Mouse (Mus musculus) left cerebral cortex, adult 2 months (tissue): ENCODE measurements at regions not wholly inside any gene's neighbourhood (a gene's known extent, or its start where the extent isn't known, plus 50 kb on each side); places are given as distances from the start of the nearest gene placed in this dataset.
A peak's percentile ranks its signal among the peaks of the same experiment; 100 is the strongest.

Source experiments
- DNase-seq, 2 experiments: peaks; one replicate each; pipeline ENCODE4 v3.0.0; 2021 to 2022; ENCODE audit warnings: low spot score in 2 of 2, mixed read lengths in 1 of 2; ENCODE audit errors: extremely low spot score in 1 of 2
- H3K27ac ChIP-seq: fragments of 200-600 bp; 2 replicates; pipeline ENCODE4 v1.8.1; 2022
- H3K4me3 ChIP-seq: fragments of 200-600 bp; 2 replicates; pipeline ENCODE4 v1.8.1; 2022
- CTCF ChIP-seq: fragments of 200-600 bp; IDR thresholded peaks from 2 replicates; pipeline ENCODE4 v1.8.1; 2022; ENCODE audit warnings: antibody characterized with exemption, mild to moderate bottlenecking, moderate library complexity
- intact Hi-C: fragments of 180-260 bp; cut with DNase I; formaldehyde crosslinking; loops from one replicate; pipeline ENCODE4 v1.15.1; 2025

DNA sequence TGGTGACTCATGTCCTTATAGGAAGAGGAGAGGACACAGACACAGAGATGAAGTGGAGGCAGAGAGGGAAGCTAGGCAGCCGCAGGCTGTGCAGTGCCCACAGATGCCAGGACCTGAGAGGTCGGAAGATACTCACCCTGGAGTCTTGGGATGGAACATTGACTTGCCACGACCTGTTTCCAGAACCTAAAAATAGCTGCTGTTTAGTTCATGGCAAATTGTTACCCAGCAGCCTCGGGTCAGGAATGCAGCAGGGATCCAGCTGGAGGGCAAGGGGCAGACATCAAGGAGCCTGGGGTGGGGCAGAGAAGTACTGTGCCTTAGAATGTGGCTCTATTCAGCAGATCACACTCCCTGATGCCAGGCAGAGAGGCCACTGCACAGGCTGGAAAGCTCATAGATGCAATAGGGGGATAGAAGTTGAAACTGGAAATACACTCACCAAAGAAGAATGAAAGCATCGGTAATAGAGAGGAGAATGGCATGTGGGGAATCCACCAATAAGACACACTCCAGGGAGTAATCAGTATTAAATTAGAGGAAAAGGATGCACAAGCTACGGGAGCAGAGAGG lies 75.1 kb upstream of the Hdac4 start:
- no peak for TF ChIP-seq CTCF
- intact Hi-C loops = no loop called here
- Histone ChIP-seq H3K4me3 (no peak overlapping the region), H3K27ac (no peak overlapping the region)
- no peak for DNase-seq

DNA sequence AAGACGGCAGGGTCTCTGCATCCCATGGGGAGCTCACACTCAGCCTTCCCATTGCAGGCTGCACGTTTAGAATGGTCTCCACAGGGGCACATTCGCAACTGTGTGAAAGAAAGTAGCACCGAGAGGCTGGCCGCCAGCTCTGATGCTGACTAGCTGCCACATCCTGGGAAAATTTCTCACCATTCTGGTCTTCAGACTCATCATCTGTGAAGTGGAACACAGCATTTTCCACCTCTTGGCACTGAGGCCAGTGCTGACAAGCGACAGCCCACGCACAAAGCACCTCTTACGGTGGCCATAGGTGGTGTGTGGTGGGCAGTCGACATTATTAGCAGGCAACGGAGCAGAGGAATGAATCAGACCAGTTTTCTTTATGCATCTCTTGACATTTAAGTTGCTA lies 74.0 kb upstream of the Hdac4 start:
- peak in 1 of 2 experiments; percentile 62 for DNase-seq
- Histone ChIP-seq H3K4me3 (no peak overlapping the region), H3K27ac (no peak overlapping the region)
- intact Hi-C loops = no loop called here
- no peak for TF ChIP-seq CTCF

DNA sequence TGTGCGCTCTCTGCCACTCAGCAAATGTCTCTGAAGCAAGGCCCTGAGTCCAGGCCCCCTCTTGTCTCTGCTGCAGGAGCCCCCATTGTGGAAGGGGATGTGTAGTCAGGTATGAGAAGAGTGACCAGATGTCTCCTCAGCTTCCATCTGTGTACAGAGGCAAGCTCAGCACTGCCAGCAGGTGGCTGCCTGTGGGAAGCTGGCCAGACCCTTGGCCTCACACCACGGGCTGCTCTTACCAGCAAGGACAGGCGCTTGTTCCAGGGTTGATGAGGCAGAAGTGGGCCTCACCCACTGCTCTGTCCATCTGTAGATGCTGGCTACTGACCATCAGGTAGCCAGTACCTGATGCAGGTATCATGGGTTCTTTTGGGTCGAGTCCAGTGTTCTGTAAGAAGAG lies 69.4 kb upstream of the Hdac4 start:
- intact Hi-C loops = no loop called here
- Histone ChIP-seq H3K27ac (no peak overlapping the region), H3K4me3 (no peak overlapping the region)
- no peak for DNase-seq
- TF ChIP-seq CTCF = no peak; the same call in 1 of the 2 replicates

GRCm38 (mm10) chr1:92259715-92260392 lies 64.4 kb upstream of the Hdac4 start:
- intact Hi-C loops = no loop called here
- TF ChIP-seq CTCF = no peak
- DNase-seq = no peak
- H3K27ac ChIP-seq = no peak overlapping the region
- H3K4me3 ChIP-seq = no peak overlapping the region

DNA sequence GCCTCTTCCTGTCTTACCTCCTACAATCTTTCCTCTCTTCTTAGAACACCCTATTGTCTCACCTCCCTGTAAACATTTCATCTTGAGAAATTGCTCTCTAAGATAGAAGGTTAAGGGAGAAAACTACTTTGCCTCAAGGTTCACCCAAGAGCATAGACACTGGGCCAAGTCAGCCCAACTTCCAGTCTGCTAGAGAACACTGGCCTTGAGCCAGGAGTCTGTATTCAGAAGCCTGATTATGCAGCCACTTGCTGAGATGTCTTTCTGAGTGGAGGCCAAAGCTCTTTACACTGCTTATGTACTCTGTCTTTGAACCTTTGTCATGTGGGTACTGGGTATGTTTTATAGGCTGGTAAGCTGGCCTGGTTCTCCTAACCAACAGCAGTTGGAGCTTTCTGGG lies 62.5 kb upstream of the Hdac4 start:
- TF ChIP-seq CTCF = no peak
- H3K27ac ChIP-seq = no peak overlapping the region
- intact Hi-C loops = no loop called here
- no peak overlapping the region for H3K4me3 ChIP-seq
- DNase-seq = no peak

DNA sequence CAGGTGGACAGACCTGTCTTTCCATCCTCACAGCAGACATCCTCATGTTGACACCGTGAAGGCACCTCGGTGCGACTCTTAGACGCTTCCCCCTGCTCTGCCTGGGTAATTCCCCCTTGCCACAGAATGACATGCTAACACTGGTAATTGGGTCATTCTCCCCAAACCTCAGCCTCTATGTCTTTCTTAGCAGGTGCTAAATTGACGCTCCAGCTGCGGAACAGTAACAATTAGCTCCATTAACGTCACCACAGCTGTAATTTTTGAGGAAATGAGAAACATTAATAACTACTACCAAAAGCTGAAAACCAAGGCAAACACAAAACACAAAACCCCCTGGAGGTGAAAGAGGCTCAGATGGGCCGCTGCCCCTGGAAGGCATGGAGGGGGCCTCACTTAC lies 57.6 kb upstream of the Hdac4 start:
- intact Hi-C loops = no loop called here
- TF ChIP-seq CTCF = no peak
- no peak overlapping the region for H3K4me3 ChIP-seq
- H3K27ac ChIP-seq = no peak overlapping the region
- no peak for DNase-seq

GRCm38 (mm10) chr1:92250594-92251463 lies 55.3 kb upstream of the Hdac4 start:
- no peak overlapping the region for H3K27ac ChIP-seq
- DNase-seq = peak in 1 of 2 experiments; percentile 18
- no peak overlapping the region for H3K4me3 ChIP-seq
- intact Hi-C loops = no loop called here
- TF ChIP-seq CTCF = no peak
